Mouse (Mus musculus) adrenal gland, postnatal 36 days (tissue): ENCODE data around the gene Slc9a3r1. TPM values are rescaled to one million over a fixed set of nuclear protein-coding genes. Genes with fewer than 3 reads are reported as not detected.

Source experiments
- DNase-seq, 2 experiments: peaks; one replicate each; pipeline ENCODE4 v3.0.0; 2021; ENCODE audit warnings: mixed read lengths in 1 of 2
- total RNA-seq, 2 experiments: library from RNA; stranded (reverse); gene quantifications; 2 replicates each; pipeline ENCODE4 v1.2.3; 2021

Slc9a3r1 gene
- total RNA-seq, 2 experiments from 2014 or later: 18.1 to 20.3 TPM

DNA sequence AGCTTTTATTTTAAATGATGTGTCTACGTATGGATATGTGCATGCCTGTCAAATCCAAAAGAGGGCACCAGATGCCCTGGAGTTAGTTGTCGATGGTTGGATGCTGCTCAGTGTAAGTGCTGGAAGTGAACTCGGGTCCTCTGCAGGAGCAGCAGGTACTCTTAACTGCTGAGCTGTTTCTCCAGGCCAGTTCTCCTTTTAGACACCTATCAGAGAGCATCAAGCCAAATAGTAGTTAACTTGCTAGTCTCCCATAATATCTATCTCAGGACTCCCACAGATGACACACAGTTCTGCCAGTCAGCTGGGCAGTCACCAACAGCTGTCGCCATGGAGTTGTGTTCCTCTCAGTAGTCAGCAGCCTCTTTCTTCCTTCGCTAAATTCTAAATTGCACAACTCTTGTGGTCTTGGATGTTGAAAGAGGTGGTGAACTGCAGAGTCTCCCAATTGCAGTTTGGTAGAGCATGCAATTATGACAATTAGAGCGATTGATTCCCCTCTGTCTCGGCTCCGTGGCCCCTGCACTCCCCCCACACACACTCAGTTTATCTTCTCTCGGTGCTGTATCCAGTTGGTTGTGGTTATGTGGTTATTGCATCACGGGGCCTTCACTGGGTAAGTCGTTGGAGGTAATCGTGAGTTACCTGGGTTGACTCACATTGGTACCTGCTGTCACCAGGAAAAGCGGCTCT is 25.5 kb downstream of the Slc9a3r1 start:
- no peak for DNase-seq

DNA sequence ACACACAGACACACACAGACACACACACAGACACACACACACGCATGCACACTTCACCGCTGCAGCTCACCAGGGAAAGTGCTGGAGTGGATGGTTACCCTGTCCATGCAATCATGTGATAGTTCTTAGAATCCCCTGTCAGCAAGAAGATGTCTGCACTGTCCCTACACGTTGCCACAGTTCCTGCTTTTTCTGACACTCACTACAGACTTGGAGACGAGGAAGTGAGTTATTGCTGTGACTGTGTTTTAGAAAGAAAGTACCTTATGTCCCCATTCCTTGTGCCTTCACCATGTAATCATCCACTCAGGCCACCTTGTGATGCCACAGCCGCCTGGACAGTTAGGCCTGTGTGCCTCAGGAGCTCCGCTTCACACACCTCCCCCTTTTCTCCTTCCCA is 26.2 kb downstream of the Slc9a3r1 start:
- no peak for DNase-seq

DNA sequence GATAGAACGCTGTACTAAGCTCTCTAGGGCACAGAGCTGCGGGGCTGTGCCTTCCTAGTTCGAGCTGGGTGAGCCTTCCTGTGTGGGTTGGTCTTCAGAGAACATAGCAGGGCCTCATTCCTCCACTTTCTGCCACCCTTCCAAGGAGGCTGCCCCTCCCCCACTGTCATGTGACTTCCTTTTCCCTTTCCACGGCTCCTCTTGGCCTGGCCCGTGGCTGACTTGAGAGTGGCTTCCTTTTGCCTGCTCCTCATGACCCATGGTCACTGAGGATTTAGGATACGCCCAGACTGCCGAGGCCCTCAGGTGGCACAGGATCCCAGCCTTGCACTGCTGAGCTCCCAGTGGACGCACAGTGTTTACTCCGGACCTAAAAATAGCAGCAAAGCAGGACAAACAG is 29.0 kb downstream of the Slc9a3r1 start:
- DNase-seq: peak; percentile 64 to 78

DNA sequence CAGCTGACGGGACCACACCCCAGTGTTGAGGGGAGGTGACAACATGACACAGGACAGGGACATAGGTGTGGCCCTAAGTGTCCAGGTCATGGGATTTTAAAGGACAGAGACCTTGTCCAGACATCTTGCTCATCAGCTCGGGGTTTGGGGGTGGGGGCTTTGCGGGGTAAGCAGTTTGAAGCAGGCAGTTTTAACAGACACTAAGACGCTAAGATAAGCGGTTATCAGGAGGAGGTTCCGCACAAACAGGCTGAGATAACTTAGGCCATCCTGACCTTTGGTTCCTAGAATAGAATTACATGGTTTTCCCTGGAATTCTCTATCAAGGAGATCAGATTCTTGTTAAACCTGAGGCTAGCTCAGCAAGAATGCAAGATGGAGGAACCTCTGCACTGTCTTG is 31.6 kb downstream of the Slc9a3r1 start:
- DNase-seq: no peak

DNA sequence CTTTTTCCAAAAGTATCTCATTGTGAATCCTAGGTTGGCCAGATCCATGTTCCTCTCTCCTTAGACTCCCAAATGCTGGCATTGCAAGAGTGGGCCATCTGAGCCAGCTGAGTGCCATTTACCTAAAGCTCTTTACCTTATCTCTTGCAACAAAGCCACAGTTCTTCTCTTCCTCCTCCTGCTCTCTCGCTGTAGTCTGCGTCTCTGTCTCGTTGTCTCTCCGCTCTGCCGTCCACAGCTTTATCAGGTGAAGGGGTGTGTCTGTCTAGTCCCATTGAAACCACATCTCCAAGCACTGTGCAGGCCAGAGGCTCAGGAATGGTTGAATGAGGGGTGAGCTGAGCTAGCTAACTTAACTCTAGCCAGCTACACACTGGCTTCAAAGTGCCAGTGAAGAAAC is 32.8 kb downstream of the Slc9a3r1 start:
- no peak for DNase-seq

DNA sequence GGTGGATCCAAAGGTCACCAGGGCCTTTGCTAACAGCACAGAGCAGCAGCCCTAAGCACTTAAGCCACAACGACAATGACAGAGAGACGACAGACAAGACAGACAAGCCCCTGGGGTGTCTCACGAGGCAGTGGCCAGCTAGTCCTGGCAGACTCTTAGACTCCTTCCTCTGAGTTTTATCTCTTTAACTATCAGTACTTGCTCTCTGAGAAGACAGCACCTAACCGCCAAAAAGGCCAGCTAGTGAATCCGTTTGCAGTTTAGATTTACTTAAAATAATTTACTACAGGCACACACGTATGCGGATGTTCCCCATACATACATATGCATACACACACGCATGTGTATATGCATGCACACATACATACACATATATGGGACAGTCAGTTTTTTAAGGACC is 34.4 kb downstream of the Slc9a3r1 start:
- no peak for DNase-seq

DNA sequence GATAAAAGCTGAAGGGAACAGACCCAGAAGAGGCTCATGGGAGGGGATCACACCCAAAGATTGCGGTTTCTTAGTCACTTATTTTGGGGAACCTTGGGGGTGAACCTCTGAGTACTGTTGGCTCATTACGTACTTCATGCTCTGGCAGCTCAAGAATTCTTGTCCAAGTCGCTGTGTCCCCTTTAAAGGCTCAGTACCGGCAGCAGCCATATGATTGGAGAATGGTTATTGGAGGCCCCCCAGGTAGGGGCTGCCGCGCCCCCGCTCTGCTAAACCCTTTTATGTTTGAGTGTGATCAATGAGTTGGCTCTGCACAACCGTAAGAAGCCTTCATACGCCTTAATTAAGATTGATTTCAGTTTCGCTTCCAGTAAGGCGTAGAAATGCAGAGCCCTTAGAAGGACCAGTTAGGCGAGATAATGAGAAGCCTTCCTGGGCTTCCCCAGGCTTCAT is 35.8 kb downstream of the Slc9a3r1 start:
- DNase-seq: no peak

DNA sequence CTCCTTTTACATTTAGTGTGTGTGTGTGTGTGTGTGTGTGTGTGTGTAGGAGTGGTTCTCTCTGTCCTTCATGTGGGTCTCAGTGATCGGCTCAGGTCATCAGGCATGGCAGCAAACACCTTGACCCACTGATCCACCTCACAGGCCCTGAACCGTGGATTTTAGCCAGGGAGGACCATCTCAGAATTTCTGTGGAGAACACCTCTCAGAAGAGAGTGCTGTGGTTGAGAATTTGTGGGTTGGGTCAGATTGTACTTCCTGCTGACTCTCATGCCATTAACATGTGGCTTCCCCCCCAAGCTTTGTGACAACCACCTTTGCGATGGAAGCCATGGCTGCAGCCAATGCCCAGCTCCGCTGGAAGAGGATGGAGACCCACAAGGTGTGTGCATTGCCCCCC is 37.4 kb downstream of the Slc9a3r1 start:
- no peak for DNase-seq

DNA sequence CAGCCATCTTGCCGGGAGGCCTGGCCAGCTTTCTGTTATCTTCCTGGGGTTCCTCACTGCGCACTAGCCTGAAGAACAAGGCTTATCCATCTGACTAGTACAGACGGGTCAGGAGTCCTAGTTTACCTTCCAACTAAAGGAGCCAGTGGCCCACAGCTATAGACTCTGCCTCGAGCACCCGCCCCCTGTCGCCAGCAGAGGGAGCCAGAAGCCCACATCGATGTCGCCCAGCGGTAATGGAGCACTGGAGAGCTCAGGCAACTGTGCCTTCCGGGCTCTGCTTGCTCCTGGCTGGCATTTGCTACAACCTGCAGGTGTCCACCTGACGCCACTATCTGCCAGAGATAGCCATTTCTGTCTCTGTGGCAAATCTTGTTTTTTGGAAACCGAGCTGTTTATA is 39.2 kb downstream of the Slc9a3r1 start:
- peak; percentile 83 to 89 for DNase-seq

DNA sequence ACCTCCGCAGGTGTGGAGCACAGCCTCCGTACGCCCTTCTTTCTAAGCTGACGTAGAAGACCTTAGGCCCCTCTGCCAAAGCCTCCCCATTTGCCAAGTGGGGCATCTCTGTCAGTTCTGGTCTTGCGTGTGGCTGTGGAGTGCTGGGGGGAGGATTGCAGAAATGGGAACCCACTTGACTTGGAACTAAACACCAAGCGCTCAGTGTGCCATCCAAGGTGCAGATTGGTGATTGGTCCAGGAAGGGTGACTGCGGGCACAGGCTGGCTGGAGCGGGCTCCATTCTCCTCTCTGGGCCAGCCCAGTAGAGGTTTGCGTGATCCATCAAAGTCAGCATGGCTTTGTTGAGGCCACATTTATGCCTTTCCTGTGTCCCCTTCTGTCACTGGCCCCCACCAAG is 39.6 kb downstream of the Slc9a3r1 start:
- no peak for DNase-seq

DNA sequence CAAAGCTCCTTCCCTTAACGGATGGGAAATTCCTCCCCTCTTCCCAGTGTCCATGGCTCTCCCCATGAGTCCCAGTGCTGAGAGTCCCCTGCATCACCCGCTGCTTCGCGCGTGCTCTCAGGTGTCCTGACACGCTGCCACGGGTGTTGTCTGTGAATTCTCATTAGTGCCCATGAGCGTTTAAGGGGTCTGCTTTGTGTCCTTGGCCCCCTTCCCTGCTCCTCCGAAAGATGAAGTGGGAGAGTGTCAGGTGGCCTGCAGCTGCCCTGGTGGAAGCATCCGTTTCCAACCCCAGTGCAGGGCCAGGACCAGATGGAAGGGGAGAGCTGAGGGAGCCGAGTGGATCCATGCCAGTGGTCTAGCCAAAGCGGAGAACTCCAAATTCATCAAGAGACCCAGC is 45.0 kb downstream of the Slc9a3r1 start:
- DNase-seq: no peak

DNA sequence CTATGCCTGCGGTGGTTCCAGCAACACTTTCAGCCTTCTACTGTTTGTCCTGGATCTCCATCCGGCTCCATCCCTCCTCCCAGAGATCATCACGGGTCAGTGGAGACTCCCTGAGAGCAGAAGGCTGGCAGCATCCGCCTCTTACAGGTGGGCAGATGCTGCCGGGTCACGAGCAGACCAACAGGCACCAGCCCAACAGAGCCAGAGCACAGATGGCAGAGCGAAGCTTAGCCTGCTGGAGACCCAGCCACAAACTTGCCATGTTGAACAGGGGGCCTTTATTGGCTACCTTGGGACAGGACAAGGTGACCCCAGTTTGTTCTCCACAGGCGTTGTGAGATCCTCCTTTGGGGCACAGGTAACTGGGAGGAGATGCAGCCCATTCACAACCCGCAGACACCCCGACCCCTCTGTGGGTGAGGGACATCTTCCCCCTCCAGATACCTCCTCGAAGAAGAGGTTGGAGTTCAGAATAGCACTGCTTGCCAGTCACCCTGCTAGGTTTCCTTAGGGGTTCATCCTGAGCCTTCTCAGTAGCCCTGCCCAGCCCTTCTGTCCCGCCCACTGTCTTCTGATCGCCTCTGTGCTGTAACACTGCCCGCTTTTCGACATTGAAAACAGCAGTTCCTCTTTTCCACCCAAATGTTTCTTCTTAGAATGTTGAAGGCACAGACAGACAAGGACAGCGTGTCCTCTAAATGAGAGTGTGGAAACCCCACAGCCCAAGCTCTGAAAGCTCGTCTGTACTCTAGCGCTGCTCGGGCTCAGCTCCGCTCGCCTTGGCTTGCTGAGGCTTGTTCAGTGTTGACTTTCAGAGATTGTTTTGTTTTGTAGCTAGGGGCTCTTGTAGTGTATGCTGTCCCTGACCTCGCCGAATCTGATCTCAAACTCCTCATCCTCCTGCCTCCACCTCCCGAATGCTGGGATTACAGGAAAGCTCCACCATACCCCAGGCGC is 45.9 kb downstream of the Slc9a3r1 start:
- DNase-seq: no peak

DNA sequence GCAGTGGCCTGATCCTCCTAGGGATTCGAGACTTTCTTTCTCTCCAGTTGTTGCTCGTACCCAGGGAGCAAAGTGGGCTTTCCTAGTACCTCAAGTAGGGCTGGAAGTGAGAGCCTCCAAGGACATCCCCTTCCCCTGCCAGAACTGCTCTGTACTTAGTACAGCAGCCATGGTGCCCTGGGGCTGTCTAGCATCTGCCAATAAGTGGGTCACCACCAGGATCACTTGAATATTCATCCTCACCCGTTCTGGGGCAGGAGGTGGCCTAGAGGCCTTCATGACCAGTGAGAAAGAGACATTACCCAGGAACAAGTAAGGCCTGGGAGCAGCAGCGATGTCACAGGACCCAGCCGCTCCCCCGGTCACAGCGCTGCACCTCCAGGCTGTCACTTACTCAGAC is 46.8 kb downstream of the Slc9a3r1 start:
- no peak for DNase-seq

DNA sequence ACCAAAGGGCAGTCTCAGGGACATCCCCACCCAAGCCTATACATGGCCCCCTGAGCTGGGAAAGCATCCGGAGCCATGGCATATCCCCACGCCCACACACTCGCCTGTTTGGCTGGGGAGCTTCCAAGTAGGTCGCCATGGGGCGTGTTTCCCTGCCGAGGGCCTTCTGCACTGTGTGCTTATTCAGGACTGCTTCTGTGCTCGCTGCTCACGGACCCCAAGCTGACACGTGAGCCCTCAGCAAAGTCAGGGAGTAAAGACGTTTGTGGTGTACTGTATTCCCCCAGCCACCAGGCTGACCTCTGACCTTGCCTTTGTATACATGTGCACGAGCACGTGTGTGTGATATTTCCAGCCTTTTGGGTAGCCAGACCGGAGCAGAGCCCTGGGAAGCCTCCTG is 49.0 kb downstream of the Slc9a3r1 start:
- no peak for DNase-seq

DNA sequence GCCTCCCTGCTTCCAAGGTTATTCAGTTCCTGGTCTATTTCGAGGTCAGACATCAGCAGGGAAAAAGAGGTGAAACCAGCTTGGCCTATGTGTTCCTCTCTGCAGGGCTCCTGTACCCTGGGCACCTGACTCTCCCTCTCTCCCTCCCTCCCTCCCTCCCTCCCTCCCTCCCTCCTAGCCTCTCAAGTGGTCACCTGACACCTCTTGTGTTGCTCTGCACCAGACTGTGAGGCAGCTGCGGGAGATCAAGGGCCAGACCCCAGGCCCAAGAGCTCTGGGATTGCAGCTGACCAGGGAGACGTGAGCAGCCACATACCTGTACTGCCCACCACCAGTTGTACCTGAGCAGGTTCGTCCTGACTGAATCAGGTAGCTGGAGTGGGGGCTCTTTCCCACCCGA is 52.0 kb downstream of the Slc9a3r1 start:
- no peak for DNase-seq

DNA sequence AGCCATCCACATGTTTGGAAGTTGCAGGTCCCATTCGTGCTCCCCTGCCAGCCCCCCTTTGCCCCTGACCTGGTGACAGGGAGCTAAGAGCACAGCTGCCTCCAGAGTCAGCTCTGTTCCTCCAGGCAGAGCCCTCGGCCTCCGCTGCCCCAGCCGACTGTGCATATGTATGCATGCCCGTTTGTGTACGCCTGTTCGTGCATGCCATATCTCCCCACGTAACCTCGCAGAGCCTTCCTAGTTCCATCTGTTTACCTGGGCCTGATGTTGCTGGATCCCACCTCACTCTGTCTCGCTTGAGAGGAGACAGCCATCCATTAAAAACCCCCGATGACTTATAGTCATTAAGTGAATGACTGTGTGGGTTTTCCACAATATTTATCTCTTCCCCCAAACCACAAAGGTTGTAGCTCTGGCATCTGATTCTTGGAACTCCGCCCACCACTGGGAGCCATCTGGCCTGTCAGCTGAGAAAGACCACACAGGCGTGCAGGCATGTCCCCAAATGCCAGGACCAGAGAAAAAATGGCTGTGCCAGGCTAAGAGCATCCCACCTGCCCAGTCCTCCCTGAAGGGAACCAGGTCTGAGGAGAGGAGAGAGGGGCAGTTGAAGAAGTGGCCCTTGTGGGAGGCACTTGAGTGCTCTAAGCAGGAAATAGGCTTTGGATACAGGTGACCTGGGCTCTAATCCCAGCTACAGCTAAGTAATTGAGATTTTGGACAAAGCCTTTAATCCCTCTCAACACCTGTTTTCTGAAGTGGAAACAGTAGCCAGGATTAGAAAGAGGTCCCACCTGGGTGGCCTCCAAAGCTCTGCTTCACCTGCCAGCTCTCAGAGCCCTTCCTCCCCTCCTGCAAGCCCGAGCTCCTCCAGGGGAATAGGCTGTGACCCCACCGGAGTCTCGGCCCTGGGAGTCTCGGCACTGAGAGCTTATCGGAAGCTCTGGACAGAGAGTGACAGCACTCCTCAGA is 54.6 kb downstream of the Slc9a3r1 start:
- no peak for DNase-seq

DNA sequence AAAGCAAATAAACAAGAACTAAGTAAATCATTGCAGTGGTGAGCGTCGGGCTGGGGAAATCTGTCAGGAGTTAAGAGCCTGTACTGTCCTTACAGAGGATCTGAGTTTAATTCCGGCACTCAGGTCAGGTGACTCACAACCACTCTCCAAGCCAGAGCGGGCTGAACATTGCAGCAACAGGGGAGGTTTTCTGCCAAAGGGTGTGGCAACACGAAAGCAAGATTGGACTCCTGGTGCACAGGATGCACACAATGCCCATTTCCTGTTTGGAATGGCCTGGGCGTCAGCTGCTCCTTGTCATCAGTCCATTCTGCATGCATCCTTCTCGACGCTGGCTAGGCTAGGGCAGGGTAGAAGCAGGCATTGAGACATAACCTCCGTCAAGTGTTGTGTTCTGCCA is 56.1 kb downstream of the Slc9a3r1 start:
- DNase-seq: peak; percentile 50 to 53

DNA sequence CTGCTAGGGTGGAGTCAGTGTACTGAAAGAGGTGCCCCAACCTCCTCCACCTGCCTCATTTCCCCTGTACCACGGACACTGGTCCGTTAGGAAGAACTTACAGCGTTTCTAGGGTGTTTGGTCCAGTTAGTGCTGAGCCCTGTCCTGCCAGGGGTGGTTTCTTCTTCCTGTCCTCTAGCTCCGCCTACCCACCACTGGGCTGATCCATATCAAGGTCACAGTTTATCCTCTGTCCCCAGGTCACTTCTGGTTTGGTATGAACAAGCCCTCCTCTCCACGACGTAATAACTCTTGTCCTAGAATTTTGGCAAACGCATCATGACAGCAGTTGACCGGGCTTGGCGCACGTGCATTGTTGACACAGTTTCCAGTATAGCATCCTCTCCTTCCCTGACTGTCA is 56.5 kb downstream of the Slc9a3r1 start:
- no peak for DNase-seq

DNA sequence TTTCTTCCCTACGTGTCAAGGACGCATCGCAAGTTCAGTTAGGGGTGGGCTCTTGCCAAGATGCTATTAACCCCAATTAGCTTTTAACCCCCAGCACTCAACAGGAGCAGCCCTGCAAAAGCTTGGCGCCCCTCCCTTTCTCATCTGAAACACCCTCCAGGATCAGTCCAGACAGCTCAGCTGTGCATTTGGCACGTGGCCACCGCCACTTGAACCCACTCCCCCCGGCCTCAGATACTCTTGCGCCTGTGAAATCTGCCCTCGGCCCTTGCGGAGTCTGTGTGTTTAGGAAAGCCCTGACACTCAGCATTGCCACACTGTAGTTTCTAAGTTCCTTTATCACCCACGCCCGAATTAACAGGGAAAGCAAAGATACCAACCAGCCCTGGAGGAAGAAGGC is 58.9 kb downstream of the Slc9a3r1 start:
- DNase-seq: no peak

DNA sequence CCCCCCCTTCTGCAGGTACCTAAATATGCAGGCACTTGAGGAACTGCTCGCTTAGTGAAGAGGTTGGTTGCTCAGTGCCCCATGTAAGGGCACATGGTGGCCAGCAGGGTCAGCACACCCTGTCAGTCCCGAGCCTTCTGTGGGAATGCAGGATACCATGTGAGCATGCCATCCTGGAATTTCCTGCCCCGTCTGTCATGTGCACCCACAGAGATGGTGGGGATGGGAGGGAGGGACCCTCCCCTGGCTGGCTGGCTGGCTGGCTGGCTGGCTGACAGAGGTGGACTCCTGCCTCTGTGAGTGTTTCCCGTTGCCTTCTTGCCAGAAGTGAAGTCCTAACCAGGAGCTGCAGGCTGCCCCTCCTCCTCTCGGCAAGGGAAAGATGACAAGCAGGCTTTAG is 59.4 kb downstream of the Slc9a3r1 start:
- DNase-seq: no peak

DNA sequence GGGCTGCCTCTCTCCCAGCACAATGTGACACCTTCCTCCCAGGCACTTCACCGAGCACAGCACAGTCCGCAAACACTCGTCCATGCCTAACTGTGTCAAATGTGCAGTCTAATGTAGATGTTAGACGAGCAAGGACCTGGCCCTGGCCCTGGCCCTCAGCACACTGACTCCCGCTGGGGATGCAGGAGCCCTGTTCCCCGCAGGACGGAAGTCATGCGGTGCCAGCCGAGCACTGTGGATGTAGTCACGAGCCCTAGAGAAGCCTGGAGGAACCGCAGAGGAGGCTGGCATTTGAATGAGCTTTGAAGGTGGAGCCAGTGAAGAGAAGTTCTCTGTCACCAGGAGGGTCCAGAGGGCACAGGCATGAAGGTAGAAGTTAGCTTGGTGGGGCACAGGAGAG is 60.3 kb downstream of the Slc9a3r1 start:
- DNase-seq: no peak

DNA sequence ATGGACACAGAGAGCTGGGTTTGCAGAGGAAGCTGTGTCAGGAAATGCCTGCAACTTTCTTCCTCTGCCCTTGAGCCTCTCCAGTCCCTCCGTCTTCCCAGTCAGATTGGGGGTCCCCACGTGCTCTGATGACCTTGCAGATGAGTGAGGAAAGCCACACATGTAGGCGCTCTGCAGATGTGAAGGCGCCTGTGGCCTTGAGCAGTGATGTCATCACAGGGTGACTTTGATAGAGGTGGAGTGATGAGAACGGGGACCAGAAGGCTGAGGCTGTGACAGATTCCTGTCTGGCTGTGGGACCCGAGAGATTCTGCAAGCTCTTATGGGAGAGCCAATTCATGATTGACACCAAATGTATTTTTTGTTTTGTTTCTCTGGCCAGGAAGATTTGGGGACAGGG is 60.7 kb downstream of the Slc9a3r1 start:
- peak; percentile 53 to 57 for DNase-seq
